In the genomic region with DNA sequence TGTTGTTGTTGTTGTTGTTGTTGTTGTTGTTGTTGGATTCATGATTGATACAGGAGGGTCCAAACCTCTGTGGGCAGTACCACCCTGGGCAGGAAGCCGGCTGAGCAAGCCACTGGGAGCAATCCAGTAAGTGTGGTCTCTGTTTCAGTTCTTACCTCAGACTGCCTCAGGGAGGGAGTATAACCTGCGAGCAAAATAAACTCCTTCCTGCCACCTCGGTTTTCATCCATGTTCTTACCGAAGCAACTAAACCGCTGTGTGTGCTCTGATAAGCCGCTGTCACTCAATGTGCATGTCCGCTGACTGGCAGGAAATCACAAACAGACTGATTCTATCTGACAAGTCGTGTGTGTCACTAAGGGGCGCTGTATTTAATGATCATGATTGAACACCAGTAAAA, we compare ENCODE assay signal across 21 mouse cellular contexts.
DNase-seq lines count a peak whose midpoint lies in the region; ATAC-seq lines count a peak whose summit lies in the region.
"Had no signal": no experiment of that assay in that cellular context is flagged by ENCODE, and none has a peak within 500 bp of the region (broad histone marks: within the 10 kb centered on the region; RNA-seq: fewer than 3 reads in every experiment).

No protein-coding gene starts in this region.

- H3K9ac ChIP-seq in forebrain, embryonic 12.5 days, result no peak overlapping the region
- no peak overlapping the region for H3K9ac ChIP-seq in forebrain, embryonic 16.5 days (replicated peaks; ENCODE audit: low read depth, low read length)
- H3K9ac ChIP-seq: embryonic facial prominence, embryonic 12.5 days; heart, embryonic 13.5 days; intestine, embryonic 15.5 days; liver, embryonic 13.5 days had no signal

- H3K4me1 ChIP-seq in forebrain, embryonic 12.5 days, result peaks cover 5% of the 10 kb centered on the region; the same call in 1 of the 2 replicates
- peaks cover 2% of the 10 kb centered on the region for H3K4me1 ChIP-seq in forebrain, embryonic 16.5 days (replicated peaks; ENCODE audit: control insufficient read depth, insufficient read depth, low read length)
- H3K4me1 ChIP-seq: intestine, embryonic 15.5 days; liver, embryonic 13.5 days; megakaryocyte, embryonic 14.5 days had no signal

- H3K36me3 ChIP-seq in forebrain, embryonic 12.5 days (replicated peaks), result no peaks in the 10 kb centered on the region; the same call in 1 of the 2 replicates
- peaks cover 4% of the 10 kb centered on the region; the same call in 1 of the 2 replicates for H3K36me3 ChIP-seq in forebrain, embryonic 16.5 days (ENCODE audit: control insufficient read depth, insufficient read depth)
- peaks cover 13% of the 10 kb centered on the region; the same call in 1 of the 2 replicates for H3K36me3 ChIP-seq in splenic B cell, adult 2 months (ENCODE audit: control insufficient read depth, insufficient read depth, low read length, poor library complexity, severe bottlenecking)
- H3K36me3 ChIP-seq: embryonic facial prominence, embryonic 12.5 days; G1E; heart, embryonic 13.5 days; intestine, embryonic 15.5 days; liver, embryonic 13.5 days had no signal

- ATAC-seq in forebrain, embryonic 12.5 days (ENCODE audit: low FRiP score), result 0 out of 2 replicates have a peak, but pooled peaks have one; percentile 33
- ATAC-seq in forebrain, embryonic 16.5 days, result no peak
- ATAC-seq in activated CD4-positive, CD25-positive, alpha-beta regulatory T cell, adult 4 months, result peak; percentile 69
- ATAC-seq: intestine, embryonic 15.5 days had no signal

- peaks cover 15% of the 10 kb centered on the region; the same call in 1 of the 2 replicates for H3K27me3 ChIP-seq in forebrain, embryonic 12.5 days
- no peaks in the 10 kb centered on the region for H3K27me3 ChIP-seq in forebrain, embryonic 16.5 days (replicated peaks; ENCODE audit: control insufficient read depth, insufficient read depth, low read length)
- H3K27me3 ChIP-seq in splenic B cell, adult 2 months (ENCODE audit: control insufficient read depth, insufficient read depth, low read length, poor library complexity, severe bottlenecking), result no peaks in the 10 kb centered on the region
- H3K27me3 ChIP-seq: embryonic facial prominence, embryonic 12.5 days; intestine, embryonic 15.5 days; liver, embryonic 13.5 days; megakaryocyte, embryonic 14.5 days had no signal

- H3K27ac ChIP-seq in forebrain, embryonic 12.5 days, result no peak overlapping the region
- H3K27ac ChIP-seq in forebrain, embryonic 16.5 days (ENCODE audit: low read length), result no peak overlapping the region
- H3K27ac ChIP-seq: embryonic facial prominence, embryonic 12.5 days; heart, embryonic 13.5 days; intestine, embryonic 15.5 days; liver, embryonic 13.5 days had no signal

- no peaks in the 10 kb centered on the region for H3K9me3 ChIP-seq in forebrain, embryonic 12.5 days
- no peaks in the 10 kb centered on the region for H3K9me3 ChIP-seq in forebrain, embryonic 16.5 days (ENCODE audit: control insufficient read depth, low read length)
- H3K9me3 ChIP-seq: embryonic facial prominence, embryonic 12.5 days; heart, embryonic 13.5 days; intestine, embryonic 15.5 days; liver, embryonic 13.5 days; megakaryocyte, embryonic 14.5 days had no signal

- no peak overlapping the region for H3K4me2 ChIP-seq in forebrain, embryonic 12.5 days
- no peak overlapping the region for H3K4me2 ChIP-seq in forebrain, embryonic 16.5 days (ENCODE audit: low read length)
- H3K4me2 ChIP-seq: embryonic facial prominence, embryonic 12.5 days; heart, embryonic 13.5 days; intestine, embryonic 15.5 days; liver, embryonic 13.5 days had no signal

- no peak overlapping the region for H3K4me3 ChIP-seq in forebrain, embryonic 12.5 days (replicated peaks)
- no peak overlapping the region for H3K4me3 ChIP-seq in forebrain, embryonic 16.5 days (replicated peaks; ENCODE audit: low read length)
- H3K4me3 ChIP-seq: embryonic facial prominence, embryonic 12.5 days; heart, embryonic 13.5 days; intestine, embryonic 15.5 days; liver, embryonic 13.5 days; megakaryocyte, embryonic 14.5 days had no signal

- 70% methylated on average over 9 of the region's 9 CpGs for WGBS in forebrain, embryonic 12.5 days
- 61% methylated on average over 9 of the region's 9 CpGs for WGBS in forebrain, embryonic 16.5 days

- DNase-seq in 416B (ENCODE audit: low read depth), result peak; percentile 14
- peak; percentile 48 for DNase-seq in splenic B cell, adult 2 months (ENCODE audit: low read depth, low spot score)
- no peak for DNase-seq in embryo, embryonic 10.5 days (ENCODE audit: low spot score)
- no peak for DNase-seq in adipocyte (ENCODE audit: low spot score)
- no peak for DNase-seq in ovary, postnatal 14 days (ENCODE audit: low spot score)
- DNase-seq: adrenal gland, postnatal 14 days; cerebellum, postnatal 14 days; gastrocnemius, postnatal 36 days; kidney, postnatal 10 days; layer of hippocampus, postnatal 36 days; left cerebral cortex, postnatal 4 days; liver, embryonic 13.5 days; right cerebral cortex, postnatal 4 days had no signal

Comparison
In these comparisons a context has a peak if more than half of its experiments do, and no peak if none do; other contexts are left out.
1. DNase-seq: peak in 416B (single experiment) and splenic B cell, adult 2 months (single experiment); none in embryo, embryonic 10.5 days (single experiment), adipocyte (single experiment) and ovary, postnatal 14 days (single experiment).